Mouse (Mus musculus): ENCODE results near the gene Pramel6. TPM values are rescaled to one million over a fixed set of nuclear protein-coding genes. Genes with fewer than 3 reads are reported as not detected.
"Not testable (repeated sequence)": the region's sequence is repeated elsewhere in the genome, so short reads cannot be mapped to it uniquely, and the experiment has no call there.

Pramel6 gene
- not detected in 2 replicates for polyA plus RNA-seq (2015; fragmentation: Nextera tagmentation; extraction: Ambion mirVana)

DNA sequence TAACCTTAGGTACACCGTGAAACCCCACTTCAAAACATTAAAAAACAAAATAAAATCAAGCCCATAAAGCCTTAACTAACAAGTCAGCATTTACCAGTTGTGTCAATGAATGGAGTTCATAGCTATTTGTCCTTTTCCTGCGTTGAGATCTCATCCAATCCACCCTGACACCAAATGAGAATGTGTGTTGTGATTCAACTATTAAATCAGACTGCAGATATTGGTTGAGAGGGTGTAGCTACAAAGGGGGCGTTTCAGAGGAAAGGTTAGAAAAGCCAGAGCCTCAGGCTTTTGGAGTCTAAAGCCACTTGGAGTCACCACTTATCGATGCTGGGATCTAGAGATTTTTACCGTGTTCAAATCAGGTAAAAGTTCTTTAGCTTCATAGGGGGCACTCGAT is at the start of gene Pramel6:
Gene Pramel6 (plus strand): TSS at position 301 of the 400 bp plus-strand sequence.
- WGBS, result 85% methylated on average over 6 of the region's 6 CpGs

DNA sequence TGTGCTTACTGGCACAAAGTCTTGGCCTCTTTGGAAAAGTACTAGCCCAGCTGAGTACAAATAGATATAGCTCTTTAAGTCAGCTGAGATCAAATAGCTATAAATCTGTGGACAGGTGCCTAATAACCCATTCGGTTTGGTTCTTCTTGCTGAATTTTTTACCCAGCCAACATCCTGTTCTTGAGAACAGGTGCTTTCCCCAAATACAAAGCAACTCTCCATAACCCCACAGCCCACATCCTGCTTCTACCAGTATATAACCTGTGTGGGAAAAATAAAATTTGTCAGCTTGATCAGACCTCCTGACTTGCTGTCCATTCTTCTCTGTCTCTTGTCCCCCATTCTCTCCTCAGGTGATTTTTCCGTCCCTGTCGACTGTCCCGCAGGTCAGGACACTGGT is 44.6 kb upstream of the Pramel6 start:
- no peaks in the 10 kb centered on the region for H3K9me3 ChIP-seq
- H3K4me3 ChIP-seq (replicated peaks), result no peak overlapping the region
- no peak overlapping the region for H3K9ac ChIP-seq (replicated peaks)
- H3K27me3 ChIP-seq, result no peaks in the 10 kb centered on the region
- H3K36me3 ChIP-seq, result no peaks in the 10 kb centered on the region
- H3K27ac ChIP-seq, result no peak overlapping the region
- H3K4me1 ChIP-seq (replicated peaks), result no peaks in the 10 kb centered on the region
- no peak overlapping the region for H3K4me2 ChIP-seq (replicated peaks)
- no peak for ATAC-seq
- 93% methylated on average over 4 of the region's 4 CpGs for WGBS

More for the DNA sequence above, at the start of gene Pramel6:
- Histone ChIP-seq H3K4me2 (replicated peaks) (no peak within 1 kb of the TSS), H3K36me3 (no peaks in the 10 kb centered on the region), H3K9me3 (no peaks in the 10 kb centered on the region), H3K27ac (no peak within 1 kb of the TSS), H3K27me3 (no peaks in the 10 kb centered on the region), H3K4me1 (replicated peaks) (no peaks in the 10 kb centered on the region), H3K9ac (replicated peaks) (no peak within 1 kb of the TSS), H3K4me3 (replicated peaks) (no peak within 1 kb of the TSS)
- no peak for ATAC-seq

DNA sequence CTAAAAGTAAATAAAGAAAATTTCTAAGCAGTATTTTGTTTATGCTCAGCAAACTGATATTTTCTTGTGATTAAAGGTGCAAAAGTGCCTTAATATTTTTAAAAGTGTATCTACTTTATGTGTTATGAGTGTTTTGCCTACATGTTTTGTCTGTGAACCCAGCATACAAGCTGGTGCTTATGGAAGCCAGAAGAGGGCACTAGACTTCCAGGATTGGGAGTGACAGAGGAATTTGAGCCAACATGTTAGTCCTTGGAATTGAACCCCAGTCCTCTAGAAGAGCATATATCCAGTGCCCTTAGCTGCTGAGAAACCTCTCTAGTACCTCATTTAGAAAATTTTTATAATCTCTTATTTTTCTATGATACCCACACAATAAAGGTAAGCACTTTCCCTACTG is 26.2 kb upstream of the Pramel6 start:
- Histone ChIP-seq H3K27me3 (no peaks in the 10 kb centered on the region), H3K4me2 (replicated peaks) (no peak overlapping the region), H3K4me3 (replicated peaks) (no peak overlapping the region), H3K36me3 (no peaks in the 10 kb centered on the region), H3K27ac (no peak overlapping the region), H3K9ac (replicated peaks) (no peak overlapping the region), H3K4me1 (replicated peaks) (no peaks in the 10 kb centered on the region), H3K9me3 (no peaks in the 10 kb centered on the region)
- no peak for ATAC-seq

DNA sequence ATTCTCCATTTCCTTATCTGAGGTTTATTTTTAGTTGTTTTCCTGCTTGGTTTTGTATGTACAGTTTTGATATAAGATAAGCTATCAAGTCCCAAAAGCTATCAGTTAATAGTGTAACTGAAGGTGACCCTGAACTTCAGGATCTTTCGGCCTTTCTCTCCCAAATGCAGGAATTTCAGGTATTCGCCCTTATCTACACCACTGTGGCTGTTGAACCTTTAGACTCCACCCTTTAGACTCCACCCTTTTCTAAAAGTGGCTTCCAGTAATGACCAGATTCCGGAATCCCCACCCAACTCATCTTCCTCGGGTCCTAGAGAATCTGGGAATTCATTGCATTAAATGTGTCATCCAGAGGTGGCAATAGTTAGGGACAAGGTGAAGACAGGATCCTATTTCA is 25.2 kb upstream of the Pramel6 start:
- Histone ChIP-seq H3K9ac (replicated peaks) (no peak overlapping the region), H3K4me3 (replicated peaks) (no peak overlapping the region), H3K4me2 (replicated peaks) (no peak overlapping the region), H3K27me3 (no peaks in the 10 kb centered on the region), H3K9me3 (no peaks in the 10 kb centered on the region), H3K36me3 (no peaks in the 10 kb centered on the region), H3K27ac (no peak overlapping the region), H3K4me1 (replicated peaks) (no peaks in the 10 kb centered on the region)
- no peak for ATAC-seq
- 87% methylated on average over 4 of the region's 4 CpGs for WGBS

DNA sequence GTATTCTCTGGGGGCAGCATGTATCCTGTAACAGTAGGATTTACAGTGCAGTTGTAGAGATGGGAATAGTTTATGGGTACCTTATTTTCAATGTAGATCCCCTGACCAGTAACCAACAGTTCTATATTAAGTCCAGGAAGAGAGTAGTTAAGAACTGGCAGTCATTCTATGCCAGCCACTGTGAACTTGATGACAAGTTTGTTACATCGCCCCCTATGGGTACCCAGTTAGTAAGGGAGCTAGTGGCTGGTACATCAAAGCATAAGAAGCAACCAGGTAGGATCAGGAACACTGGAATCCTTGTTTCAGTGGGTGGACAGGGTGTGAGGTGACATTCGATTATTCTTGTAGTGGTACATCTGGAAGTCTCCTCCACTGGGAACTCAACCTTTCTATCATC is 24.1 kb upstream of the Pramel6 start:
- Histone ChIP-seq H3K4me2 (replicated peaks) (no peak overlapping the region), H3K36me3 (no peaks in the 10 kb centered on the region), H3K4me3 (replicated peaks) (no peak overlapping the region), H3K27me3 (no peaks in the 10 kb centered on the region), H3K27ac (no peak overlapping the region), H3K4me1 (replicated peaks) (no peaks in the 10 kb centered on the region), H3K9ac (replicated peaks) (no peak overlapping the region), H3K9me3 (no peaks in the 10 kb centered on the region)
- no peak for ATAC-seq
- WGBS, result 73% methylated on average over 2 of the region's 2 CpGs

DNA sequence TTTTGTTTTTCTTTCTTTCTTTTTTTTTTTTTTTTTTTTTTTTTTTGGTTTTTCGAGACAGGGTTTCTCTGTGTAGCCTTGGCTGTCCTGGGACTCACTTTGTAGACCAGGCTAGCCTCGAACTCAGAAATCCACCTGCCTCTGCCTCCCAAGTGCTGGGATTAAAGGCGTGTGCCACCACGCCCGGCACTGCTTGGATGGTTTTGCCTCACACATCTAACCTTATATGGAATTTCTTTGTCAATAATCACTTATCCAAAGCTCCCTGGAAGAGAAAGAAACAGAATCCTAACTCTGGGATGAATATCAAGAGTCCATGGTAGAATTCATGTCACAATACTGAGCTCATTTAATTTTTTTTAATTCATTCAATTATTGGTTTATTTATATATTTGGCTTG is 9.4 kb upstream of the Pramel6 start, which contains the start of gene Pramel7:
Gene Pramel7 (minus strand): TSS at position 101 of the 400 bp plus-strand sequence.
- not testable (repeated sequence) for H3K4me1 ChIP-seq (replicated peaks); H3K4me3 ChIP-seq (replicated peaks); H3K9ac ChIP-seq (replicated peaks); H3K36me3 ChIP-seq; H3K9me3 ChIP-seq; H3K27me3 ChIP-seq; H3K4me2 ChIP-seq (replicated peaks); H3K27ac ChIP-seq; ATAC-seq
- 95% methylated on average over 4 of the region's 5 CpGs for WGBS

DNA sequence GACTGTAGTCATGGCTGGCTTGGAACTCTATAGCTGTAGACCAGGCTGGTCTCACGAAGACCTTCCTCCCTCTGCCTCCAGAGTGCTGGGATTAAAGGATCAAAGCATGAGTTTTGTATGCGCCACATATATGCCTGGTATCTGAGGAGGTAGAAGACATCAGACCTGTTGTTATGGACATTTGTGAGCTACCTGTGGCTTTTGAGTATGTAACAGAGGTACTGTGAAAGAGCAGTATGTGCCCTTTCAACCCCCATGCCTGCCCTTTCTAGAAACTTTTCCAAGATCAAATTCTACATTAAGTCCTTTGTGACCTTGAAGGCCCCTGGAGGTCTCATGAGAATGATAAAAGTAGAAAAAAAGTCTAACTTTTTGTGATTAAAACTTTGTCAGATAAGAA is 8.7 kb downstream of the Pramel6 start:
- H3K27ac ChIP-seq, result no peak overlapping the region
- H3K4me1 ChIP-seq (replicated peaks), result no peaks in the 10 kb centered on the region
- H3K4me3 ChIP-seq (replicated peaks), result no peak overlapping the region
- ATAC-seq, result no peak
- WGBS, result 89% methylated on average over 2 of the region's 2 CpGs
- H3K36me3 ChIP-seq, result no peaks in the 10 kb centered on the region
- no peak overlapping the region for H3K4me2 ChIP-seq (replicated peaks)
- no peaks in the 10 kb centered on the region for H3K9me3 ChIP-seq
- H3K27me3 ChIP-seq, result no peaks in the 10 kb centered on the region
- no peak overlapping the region for H3K9ac ChIP-seq (replicated peaks)

DNA sequence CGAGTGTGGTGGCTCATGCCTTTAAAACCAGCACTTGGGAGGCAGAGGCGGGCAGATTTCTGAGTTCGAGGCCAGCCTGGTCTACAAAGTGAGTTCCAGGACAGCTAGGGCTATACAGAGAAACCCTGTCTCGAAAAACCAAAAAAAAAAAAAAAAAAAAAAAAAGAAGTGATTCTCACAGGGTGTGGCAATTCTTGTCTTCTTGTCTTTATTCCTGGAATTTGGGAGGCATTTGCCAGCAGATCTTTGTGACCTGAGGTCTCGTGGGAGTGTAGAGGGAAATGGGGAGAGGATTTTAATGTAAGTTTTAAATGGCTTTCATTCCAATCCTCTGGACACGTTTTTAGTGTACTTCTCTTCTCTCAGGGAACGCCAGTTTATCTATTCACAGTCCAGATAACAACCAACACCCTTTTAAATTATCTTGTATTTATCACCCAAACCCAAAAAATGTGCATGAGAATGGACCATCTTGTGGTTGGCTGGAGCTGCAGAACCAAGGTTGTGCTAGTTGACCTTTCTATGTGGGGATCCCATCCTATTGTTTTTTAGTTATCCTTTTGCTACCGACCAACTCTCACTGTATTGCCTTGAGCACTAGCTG is 9.2 kb downstream of the Pramel6 start:
- Histone ChIP-seq H3K27me3 (no peaks in the 10 kb centered on the region), H3K4me3 (replicated peaks) (no peak overlapping the region), H3K27ac (no peak overlapping the region), H3K4me1 (replicated peaks) (no peaks in the 10 kb centered on the region), H3K9ac (replicated peaks) (no peak overlapping the region), H3K4me2 (replicated peaks) (no peak overlapping the region), H3K9me3 (no peaks in the 10 kb centered on the region), H3K36me3 (no peaks in the 10 kb centered on the region)
- ATAC-seq, result no peak
- 83% methylated on average over 7 of the region's 8 CpGs for WGBS

DNA sequence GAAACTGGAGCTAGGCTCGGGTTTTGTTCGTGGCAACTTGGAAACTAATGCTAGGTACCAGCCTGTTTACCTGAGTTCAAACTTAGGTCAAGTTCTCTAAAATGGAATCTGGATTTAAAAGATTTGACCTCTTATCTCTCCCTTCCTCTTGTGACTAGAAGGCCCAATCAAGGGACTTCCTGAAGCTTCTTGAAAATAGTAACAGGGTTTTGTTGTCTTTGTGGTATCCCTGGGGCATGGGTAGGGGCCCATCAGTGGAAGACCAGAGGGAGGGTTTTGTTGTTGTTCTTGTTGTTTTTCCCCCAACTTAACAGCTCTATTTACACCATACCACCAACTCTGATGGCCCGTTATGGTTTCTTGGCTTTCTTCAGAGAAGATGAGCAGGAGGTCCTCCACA is 10.2 kb downstream of the Pramel6 start:
- Histone ChIP-seq H3K9ac (replicated peaks) (no peak overlapping the region), H3K27me3 (no peaks in the 10 kb centered on the region), H3K27ac (no peak overlapping the region), H3K4me1 (replicated peaks) (no peaks in the 10 kb centered on the region), H3K9me3 (no peaks in the 10 kb centered on the region), H3K4me2 (replicated peaks) (no peak overlapping the region), H3K36me3 (no peaks in the 10 kb centered on the region), H3K4me3 (replicated peaks) (no peak overlapping the region)
- ATAC-seq, result no peak
- WGBS, result 85% methylated on average over 3 of the region's 3 CpGs

DNA sequence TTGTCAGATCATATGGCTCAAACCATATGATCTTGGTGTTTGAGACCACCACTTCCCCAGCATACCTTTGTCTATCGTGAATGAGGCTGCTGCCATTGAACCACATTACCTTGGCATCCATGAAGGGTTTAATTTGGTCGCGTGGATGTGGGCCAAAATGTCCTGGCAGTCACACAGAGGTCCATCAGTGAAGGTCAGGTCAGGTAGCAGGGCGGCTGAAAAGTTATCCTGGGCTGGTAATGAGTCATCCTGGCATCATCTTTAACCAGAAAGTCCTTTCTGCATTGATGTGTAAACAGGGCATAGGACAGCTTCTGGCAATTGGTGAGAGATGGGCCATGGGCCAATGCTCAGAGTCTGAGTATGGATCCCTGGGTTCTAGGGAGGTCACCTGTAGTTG is 14.3 kb downstream of the Pramel6 start:
- Histone ChIP-seq H3K9ac (replicated peaks) (no peak overlapping the region), H3K27me3 (no peaks in the 10 kb centered on the region), H3K4me2 (replicated peaks) (no peak overlapping the region), H3K27ac (no peak overlapping the region), H3K4me1 (replicated peaks) (no peaks in the 10 kb centered on the region), H3K9me3 (no peaks in the 10 kb centered on the region), H3K4me3 (replicated peaks) (no peak overlapping the region), H3K36me3 (no peaks in the 10 kb centered on the region)
- WGBS, result 82% methylated on average over 4 of the region's 4 CpGs
- no peak for ATAC-seq

DNA sequence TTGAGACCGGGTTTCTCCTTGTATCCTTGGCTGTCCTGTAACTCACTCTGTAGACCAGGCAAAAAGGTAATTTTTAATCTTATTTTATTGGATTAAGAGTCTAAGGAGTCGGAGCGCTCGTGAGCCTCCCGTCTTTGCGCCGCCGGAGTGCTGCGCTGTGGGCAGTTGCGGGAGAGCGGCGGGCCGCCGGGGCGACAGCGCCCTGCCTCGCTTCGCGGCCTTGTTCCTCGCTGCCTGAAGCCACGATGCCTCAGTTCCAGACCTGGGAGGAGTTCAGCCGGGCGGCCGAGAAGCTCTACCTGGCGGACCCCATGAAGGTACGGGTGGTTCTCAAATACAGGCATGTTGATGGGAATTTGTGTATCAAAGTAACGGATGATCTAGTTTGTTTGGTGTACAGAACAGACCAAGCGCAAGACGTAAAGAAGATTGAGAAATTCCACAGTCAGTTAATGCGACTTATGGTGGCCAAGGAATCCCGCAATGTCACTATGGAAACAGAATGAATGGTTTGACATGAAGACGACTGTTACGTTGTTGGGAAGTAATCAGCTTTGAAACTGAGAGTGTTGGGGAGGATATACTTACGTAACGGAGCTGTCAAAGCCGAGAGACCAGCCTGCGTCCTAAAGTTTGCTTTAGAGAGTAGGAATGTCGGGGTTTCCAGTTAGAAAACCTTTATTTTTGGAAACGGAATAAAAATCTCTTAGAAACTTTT is 19.7 kb downstream of the Pramel6 start:
- not testable (repeated sequence) for H3K27ac ChIP-seq; H3K9ac ChIP-seq (replicated peaks); H3K27me3 ChIP-seq; H3K4me1 ChIP-seq (replicated peaks); H3K9me3 ChIP-seq; H3K36me3 ChIP-seq
- peak overlapping the region; percentile 33 for H3K4me3 ChIP-seq (replicated peaks)
- 27% methylated on average over 38 of the region's 39 CpGs for WGBS
- H3K4me2 ChIP-seq (replicated peaks), result peak overlapping the region; percentile 52
- peak; percentile 86 for ATAC-seq

DNA sequence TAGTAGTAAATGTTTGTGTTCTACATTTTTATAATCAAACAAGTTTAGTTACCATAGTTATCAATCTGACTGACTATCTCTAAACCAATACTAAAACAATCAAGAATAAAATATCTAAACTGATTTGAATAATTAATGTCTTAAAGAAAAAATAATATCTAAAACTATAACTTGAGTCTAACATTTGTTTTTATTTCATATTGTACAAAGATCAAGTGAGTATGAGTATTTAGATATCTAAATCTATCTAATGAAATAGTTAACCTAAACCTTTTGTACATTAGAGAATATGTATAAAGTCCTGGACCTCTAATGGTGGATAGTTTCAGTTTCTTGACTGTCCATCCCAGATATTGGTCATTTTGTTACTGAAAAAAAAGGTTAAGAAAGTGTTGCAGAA is 25.1 kb downstream of the Pramel6 start, which contains the start of gene Olfr153:
Gene Olfr153 (plus strand): TSS at position 301 of the 400 bp plus-strand sequence.
- H3K36me3 ChIP-seq, result no peaks in the 10 kb centered on the region

DNA sequence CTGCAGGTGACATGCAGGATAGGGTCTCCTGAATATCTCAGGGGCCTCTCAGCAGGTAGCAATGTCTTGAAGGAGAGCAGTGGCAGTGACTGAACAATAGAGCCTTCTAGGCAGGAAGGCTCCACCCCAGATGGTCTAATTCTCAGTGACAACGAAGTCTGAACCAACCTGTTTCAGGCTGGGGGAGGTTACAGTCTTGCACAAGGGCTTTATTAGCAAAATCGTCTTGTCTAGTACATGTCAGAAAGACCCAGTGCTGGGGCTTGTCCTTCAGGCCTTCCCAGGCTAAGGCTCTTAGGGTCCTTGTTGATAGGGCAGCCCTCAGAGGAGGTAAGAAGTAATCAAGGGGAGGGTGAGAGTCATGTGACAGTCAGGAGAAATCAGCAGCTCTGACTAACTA is 28.5 kb downstream of the Pramel6 start:
- H3K9me3 ChIP-seq, result no peaks in the 10 kb centered on the region
- no peak for ATAC-seq
- WGBS, result 78% methylated on average over 2 of the region's 2 CpGs

More for the DNA sequence above, 25.1 kb downstream of the Pramel6 start, which contains the start of gene Olfr153:
- H3K4me2 ChIP-seq (replicated peaks), result no peak within 1 kb of the TSS
- no peaks in the 10 kb centered on the region for H3K27me3 ChIP-seq
- no peak within 1 kb of the TSS for H3K27ac ChIP-seq
- no peaks in the 10 kb centered on the region for H3K4me1 ChIP-seq (replicated peaks)
- ATAC-seq, result no peak
- H3K9ac ChIP-seq (replicated peaks), result no peak within 1 kb of the TSS
- no peaks in the 10 kb centered on the region for H3K9me3 ChIP-seq
- H3K4me3 ChIP-seq (replicated peaks), result no peak within 1 kb of the TSS

More for the DNA sequence above, 28.5 kb downstream of the Pramel6 start:
- no peaks in the 10 kb centered on the region for H3K36me3 ChIP-seq
- H3K4me1 ChIP-seq (replicated peaks), result no peaks in the 10 kb centered on the region
- no peak overlapping the region for H3K4me3 ChIP-seq (replicated peaks)
- no peaks in the 10 kb centered on the region for H3K27me3 ChIP-seq
- no peak overlapping the region for H3K9ac ChIP-seq (replicated peaks)
- H3K27ac ChIP-seq, result no peak overlapping the region
- no peak overlapping the region for H3K4me2 ChIP-seq (replicated peaks)

Measured in midbrain, embryonic 13.5 days (tissue).